Comparison of ENCODE assay signal across 9 mouse cellular contexts in genomic region chr17:49468223-49468622, GRCm38 (mm10). TPM values are rescaled to one million over a fixed set of nuclear protein-coding genes. Genes with fewer than 3 reads are reported as not detected.
A peak's percentile ranks its signal among the peaks of the same experiment; 100 is the strongest.
DNase-seq lines count a peak whose midpoint lies in the region; ATAC-seq and TF ChIP-seq lines count a peak whose summit lies in the region.
"Had no signal": no experiment of that assay in that cellular context is flagged by ENCODE, and none has a peak within 500 bp of the region (broad histone marks: within the 10 kb centered on the region; RNA-seq: fewer than 3 reads in every experiment).

No protein-coding gene starts in this region.

- no peaks in the 10 kb centered on the region for H3K4me1 ChIP-seq in midbrain, embryonic 11.5 days (ENCODE audit: control insufficient read depth, insufficient read depth, low read length)
- H3K4me1 ChIP-seq in midbrain, embryonic 15.5 days = no peaks in the 10 kb centered on the region
- H3K4me1 ChIP-seq in intestine, postnatal 0 days (replicated peaks; ENCODE audit: control insufficient read depth, insufficient read depth, low read length) = no peaks in the 10 kb centered on the region
- no peaks in the 10 kb centered on the region; the same call in 1 of the 2 replicates for H3K4me1 ChIP-seq in testis, adult 2 months (ENCODE audit: control insufficient read depth, insufficient read depth, low read length)
- H3K4me1 ChIP-seq: megakaryocyte, embryonic 14.5 days had no signal

- no peak overlapping the region for H3K27ac ChIP-seq in midbrain, embryonic 11.5 days (ENCODE audit: low read depth, low read length)
- no peak overlapping the region for H3K27ac ChIP-seq in midbrain, embryonic 15.5 days
- no peak overlapping the region for H3K27ac ChIP-seq in intestine, postnatal 0 days (ENCODE audit: low read depth, low read length)
- H3K27ac ChIP-seq in testis, adult 2 months (ENCODE audit: control insufficient read depth, insufficient read depth, low read depth, low read length) = no peak overlapping the region

- peak; percentile 93 for DNase-seq in midbrain, embryonic 11.5 days (ENCODE audit: low spot score, missing footprints)
- DNase-seq in cerebellum, postnatal 25 days = peak; percentile 79 to 86
- peak; percentile 83 for DNase-seq in gastrocnemius, adult 18-20 months (ENCODE audit: low spot score)
- DNase-seq in left cerebral cortex, postnatal 25 days (ENCODE audit: low spot score in 2 of 2) = peak; percentile 74 to 76
- peak; percentile 24 for DNase-seq in naive thymus-derived CD4-positive, alpha-beta T cell, adult 2 months (ENCODE audit: low read depth)

- no peaks in the 10 kb centered on the region for H3K36me3 ChIP-seq in midbrain, embryonic 11.5 days (ENCODE audit: control insufficient read depth, insufficient read depth, low read length)
- no peaks in the 10 kb centered on the region for H3K36me3 ChIP-seq in midbrain, embryonic 15.5 days (replicated peaks)
- H3K36me3 ChIP-seq in intestine, postnatal 0 days (ENCODE audit: control insufficient read depth, insufficient read depth) = no peaks in the 10 kb centered on the region; the same call in 1 of the 2 replicates
- no peaks in the 10 kb centered on the region for H3K36me3 ChIP-seq in testis, adult 2 months (ENCODE audit: control insufficient read depth, insufficient read depth, low read length)

- no peak overlapping the region for H3K4me2 ChIP-seq in midbrain, embryonic 11.5 days
- H3K4me2 ChIP-seq in midbrain, embryonic 15.5 days = no peak overlapping the region
- no peak overlapping the region for H3K4me2 ChIP-seq in intestine, postnatal 0 days (replicated peaks; ENCODE audit: low read depth)

- TF ChIP-seq POLR2A in testis, adult 2 months (IDR thresholded peaks at IDR 0.05; ENCODE audit: control insufficient read depth, low read depth, low read length) = no peak

- H3K27me3 ChIP-seq in midbrain, embryonic 11.5 days (ENCODE audit: control insufficient read depth, insufficient read depth, low read length) = no peaks in the 10 kb centered on the region
- H3K27me3 ChIP-seq in midbrain, embryonic 15.5 days (replicated peaks) = no peaks in the 10 kb centered on the region
- no peaks in the 10 kb centered on the region for H3K27me3 ChIP-seq in intestine, postnatal 0 days (replicated peaks; ENCODE audit: control insufficient read depth, insufficient read depth, low read length)
- H3K27me3 ChIP-seq in testis, adult 2 months (ENCODE audit: control insufficient read depth, insufficient read depth, low read length) = no peaks in the 10 kb centered on the region
- H3K27me3 ChIP-seq: megakaryocyte, embryonic 14.5 days had no signal

- intact Hi-C loops in left cerebral cortex, postnatal 25 days (cut with DNase I) = loop anchor here (2.0 to 5.0 kb wide), 3 partner anchors 95 to 431 kb away; no protein-coding TSS in a partner anchor

- no peaks in the 10 kb centered on the region for H3K9me3 ChIP-seq in midbrain, embryonic 11.5 days (ENCODE audit: control insufficient read depth, low read length)
- no peaks in the 10 kb centered on the region for H3K9me3 ChIP-seq in midbrain, embryonic 15.5 days
- H3K9me3 ChIP-seq in intestine, postnatal 0 days (ENCODE audit: control insufficient read depth) = no peaks in the 10 kb centered on the region

- WGBS in midbrain, embryonic 11.5 days = 33% methylated on average over 4 of the region's 4 CpGs
- WGBS in midbrain, embryonic 15.5 days = 38% methylated on average over 4 of the region's 4 CpGs
- 37% methylated on average over 4 of the region's 4 CpGs for WGBS in intestine, postnatal 0 days

- peak; percentile 96 for TF ChIP-seq CTCF in intestine, postnatal 0 days (IDR thresholded peaks at IDR 0.05; ENCODE audit: low read depth)
- peak; percentile 77 for TF ChIP-seq CTCF in testis, adult 2 months (IDR thresholded peaks at IDR 0.05; ENCODE audit: control insufficient read depth, insufficient read depth, insufficient replicate concordance, low read depth, low read length)

- no peak overlapping the region for H3K9ac ChIP-seq in midbrain, embryonic 11.5 days (ENCODE audit: low read length)
- no peak overlapping the region for H3K9ac ChIP-seq in midbrain, embryonic 15.5 days
- H3K9ac ChIP-seq in intestine, postnatal 0 days (ENCODE audit: low read depth, low read length) = no peak overlapping the region

- no peak overlapping the region for H3K4me3 ChIP-seq in midbrain, embryonic 11.5 days (ENCODE audit: low read depth, low read length)
- H3K4me3 ChIP-seq in midbrain, embryonic 15.5 days = no peak overlapping the region
- H3K4me3 ChIP-seq in intestine, postnatal 0 days (ENCODE audit: low read depth, low read length) = no peak overlapping the region
- no peak overlapping the region for H3K4me3 ChIP-seq in testis, adult 2 months (ENCODE audit: control insufficient read depth, low read depth, low read length)
- H3K4me3 ChIP-seq: megakaryocyte, embryonic 14.5 days had no signal

- no peak for ATAC-seq in midbrain, embryonic 11.5 days (ENCODE audit: low FRiP score)
- no peak for ATAC-seq in midbrain, embryonic 15.5 days (replicated peaks)
- ATAC-seq in intestine, postnatal 0 days = no peak

RNA-seq across cellular contexts. Expression of gene Mocs1, which starts 40.1 kb away (rescaled TPM):
- 4.5 and 5.0 TPM in 2 replicates for polyA plus RNA-seq in midbrain, embryonic 11.5 days (2014; fragmentation: Nextera tagmentation; extraction: Ambion mirVana)
- 3.9 and 5.8 TPM in 2 replicates for polyA plus RNA-seq in midbrain, embryonic 15.5 days (2015; fragmentation: Nextera tagmentation; extraction: Ambion mirVana)
- 10 to 100 TPM; 16.5 to 16.9 TPM for total RNA-seq in gastrocnemius, adult 18-20 months (2021)
- 9.7 and 11.1 TPM in 2 replicates for polyA plus RNA-seq in intestine, postnatal 0 days (2015; fragmentation: Nextera tagmentation; extraction: Ambion mirVana)
- 10 to 100 TPM; 14.1 to 14.3 TPM for total RNA-seq in left cerebral cortex, postnatal 25 days (2021)
- 2.9 and 3.0 TPM in 2 replicates for polyA plus RNA-seq in testis, adult 2 months (2012; rRNA removed)

Comparison
In these comparisons a context has a peak if more than half of its experiments do, and no peak if none do; other contexts are left out.
1. DNase-seq: peak in every context shown above with its lines; median percentile 93 in midbrain, embryonic 11.5 days; 83 in gastrocnemius, adult 18-20 months; 82 in cerebellum, postnatal 25 days; 75 in left cerebral cortex, postnatal 25 days; 24 in naive thymus-derived CD4-positive, alpha-beta T cell, adult 2 months.